In genomic region chr14:79517185-79517740, GRCm38 (mm10) we compare ENCODE assay signal across 14 mouse cellular contexts. TPM values are rescaled to one million over a fixed set of nuclear protein-coding genes. Genes with fewer than 3 reads are reported as not detected.
DNase-seq lines count a peak whose midpoint lies in the region; ATAC-seq and TF ChIP-seq lines count a peak whose summit lies in the region.
"Had no signal": no experiment of that assay in that cellular context is flagged by ENCODE, and none has a peak within 500 bp of the region (broad histone marks: within the 10 kb centered on the region; RNA-seq: fewer than 3 reads in every experiment).

No protein-coding gene starts in this region.

- H3K4me2 ChIP-seq in limb, embryonic 15.5 days: 0 out of 2 replicates have a peak overlapping the region, but pooled peaks have one; percentile 1
- H3K4me2 ChIP-seq in CH12.LX (ENCODE audit: insufficient read depth, low read depth, poor library complexity, severe bottlenecking): peak overlapping the region; percentile 95
- H3K4me2 ChIP-seq in liver, embryonic 14.5 days (ENCODE audit: low read depth): peak overlapping the region; percentile 76
- H3K4me2 ChIP-seq in forebrain, embryonic 13.5 days: no peak overlapping the region
- H3K4me2 ChIP-seq: heart, embryonic 12.5 days; neural tube, embryonic 15.5 days had no signal

- TF ChIP-seq RAD21 in CH12.LX (IDR thresholded peaks at IDR 0.05; ENCODE audit: low read depth, low read length): no peak

- H3K4me1 ChIP-seq in limb, embryonic 15.5 days: peaks cover 5% of the 10 kb centered on the region
- no peaks in the 10 kb centered on the region; the same call in 1 of the 2 replicates for H3K4me1 ChIP-seq in limb, embryonic 10.5 days
- H3K4me1 ChIP-seq in CH12.LX (ENCODE audit: control insufficient read depth in 1 of 2, insufficient read depth in 2 of 2): peaks cover 2 to 21% of the 10 kb centered on the region in 2 experiments
- peaks cover 1% of the 10 kb centered on the region; the same call in 1 of the 2 replicates for H3K4me1 ChIP-seq in bone marrow, adult 2 months (ENCODE audit: control insufficient read depth, insufficient read depth, low read length)
- H3K4me1 ChIP-seq in liver, embryonic 14.5 days (replicated peaks; ENCODE audit: control insufficient read depth in 2 of 2, insufficient read depth in 2 of 2, low read length in 1 of 2): peaks cover 41 to 52% of the 10 kb centered on the region in 2 experiments
- 0 out of 2 replicates have a peak, but pooled peaks cover 3% of the 10 kb centered on the region for H3K4me1 ChIP-seq in forebrain, embryonic 13.5 days
- H3K4me1 ChIP-seq: neural tube, embryonic 15.5 days had no signal

- no peak overlapping the region for H3K27ac ChIP-seq in limb, embryonic 15.5 days
- no peak overlapping the region for H3K27ac ChIP-seq in limb, embryonic 10.5 days
- peak overlapping the region; percentile 67; the same call in 1 of the 2 replicates for H3K27ac ChIP-seq in CH12.LX (ENCODE audit: insufficient read depth, low read depth)
- H3K27ac ChIP-seq in bone marrow, adult 2 months (ENCODE audit: control insufficient read depth, insufficient read depth, low read depth, low read length, poor library complexity): peak overlapping the region; percentile 23; the same call in 1 of the 2 replicates
- H3K27ac ChIP-seq in liver, embryonic 14.5 days: peak overlapping the region; percentile 50
- H3K27ac ChIP-seq in forebrain, embryonic 13.5 days: no peak overlapping the region
- H3K27ac ChIP-seq: hindbrain, postnatal 0 days; left cerebral cortex, adult 2 months; neural tube, embryonic 15.5 days had no signal

- H3K4me3 ChIP-seq in limb, embryonic 15.5 days: no peak overlapping the region
- H3K4me3 ChIP-seq in limb, embryonic 10.5 days: no peak overlapping the region
- peak overlapping the region; percentile 65 to 83 (median 69) for H3K4me3 ChIP-seq in CH12.LX (replicated peaks in 1 of 3; ENCODE audit: low read depth in 2 of 3, low read length in 2 of 3, poor library complexity in 1 of 3)
- peak overlapping the region; percentile 58 for H3K4me3 ChIP-seq in bone marrow, adult 2 months (replicated peaks; ENCODE audit: control insufficient read depth, low read depth, low read length)
- peak overlapping the region; percentile 32 to 44 for H3K4me3 ChIP-seq in liver, embryonic 14.5 days (ENCODE audit: insufficient read depth in 1 of 2, low read depth in 2 of 2, low read length in 2 of 2)
- no peak overlapping the region for H3K4me3 ChIP-seq in forebrain, embryonic 13.5 days
- H3K4me3 ChIP-seq: heart, embryonic 12.5 days; left cerebral cortex, adult 2 months; neural tube, embryonic 15.5 days had no signal

- no peak for TF ChIP-seq POLR2A in CH12.LX (IDR thresholded peaks at IDR 0.05; ENCODE audit: low read depth, low read length)
- TF ChIP-seq POLR2A in bone marrow, adult 2 months (IDR thresholded peaks at IDR 0.05; ENCODE audit: borderline replicate concordance, control insufficient read depth, low read depth, low read length): no peak

- peaks cover 65% of the 10 kb centered on the region for H3K79me2 ChIP-seq in CH12.LX (replicated peaks; ENCODE audit: control insufficient read depth, extremely low read depth, insufficient read depth, poor library complexity, severe bottlenecking)

- TF ChIP-seq EP300 in CH12.LX (IDR thresholded peaks at IDR 0.05; ENCODE audit: low read length): no peak
- no peak for TF ChIP-seq EP300 in liver, embryonic 14.5 days (IDR thresholded peaks at IDR 0.05; ENCODE audit: low read depth)

- no peak for DNase-seq in limb, embryonic 10.5 days (ENCODE audit: low spot score)
- DNase-seq in CH12.LX (ENCODE audit: extremely low read depth): no peak
- DNase-seq in liver, embryonic 14.5 days (ENCODE audit: low read depth in 3 of 3, low spot score in 3 of 3): no peak
- DNase-seq in cerebellum, adult 18-20 months: no peak
- no peak for DNase-seq in frontal cortex, postnatal 36 days (ENCODE audit: low spot score in 2 of 2)
- DNase-seq: lung, postnatal 14 days had no signal

- no peak for ATAC-seq in limb, embryonic 15.5 days (ENCODE audit: insufficient number of reproducible peaks, low FRiP score, low TSS enrichment, low read depth)
- no peak for ATAC-seq in liver, embryonic 14.5 days (ENCODE audit: insufficient read depth)
- ATAC-seq in forebrain, embryonic 13.5 days: no peak
- ATAC-seq: activated CD4-positive, CD25-positive, alpha-beta regulatory T cell, adult 4 months; hindbrain, postnatal 0 days had no signal

- no peak for TF ChIP-seq CTCF in CH12.LX (conservative IDR thresholded peaks at IDR 0.05 in 1 of 2, IDR thresholded peaks at IDR 0.05 in 1 of 2; ENCODE audit: low read depth in 2 of 2, low read length in 2 of 2)
- TF ChIP-seq CTCF in bone marrow, adult 2 months (IDR thresholded peaks at IDR 0.05; ENCODE audit: control insufficient read depth, insufficient read depth, low read length): no peak
- TF ChIP-seq CTCF in liver, embryonic 14.5 days (IDR thresholded peaks at IDR 0.05; ENCODE audit: low read depth): no peak

- no peaks in the 10 kb centered on the region for H3K36me3 ChIP-seq in limb, embryonic 15.5 days
- H3K36me3 ChIP-seq in limb, embryonic 10.5 days: no peaks in the 10 kb centered on the region
- peaks cover 0 to 2% of the 10 kb centered on the region in 2 experiments for H3K36me3 ChIP-seq in CH12.LX (replicated peaks in 1 of 2; ENCODE audit: control insufficient read depth in 1 of 2, insufficient read depth in 1 of 2, low read length in 1 of 2)
- no peaks in the 10 kb centered on the region for H3K36me3 ChIP-seq in liver, embryonic 14.5 days (replicated peaks; ENCODE audit: control insufficient read depth, insufficient read depth, low read depth)
- no peaks in the 10 kb centered on the region for H3K36me3 ChIP-seq in forebrain, embryonic 13.5 days (ENCODE audit: poor library complexity, severe bottlenecking)
- H3K36me3 ChIP-seq: heart, embryonic 12.5 days; neural tube, embryonic 15.5 days had no signal

- dilution Hi-C loops in CH12.LX (cut with MboI; ENCODE audit: extremely low pct_ligation_motif_present, extremely low pct_unique_long_range_greater_than_20kb, low sequenced_read_pairs): no loop called here

- WGBS in limb, embryonic 15.5 days: 75% methylated on average over 8 of the region's 8 CpGs
- WGBS in limb, embryonic 10.5 days: 88% methylated on average over 8 of the region's 8 CpGs
- WGBS in bone marrow, adult 2 months: 4% methylated on average over 8 of the region's 8 CpGs
- 47% methylated on average over 8 of the region's 8 CpGs for WGBS in liver, embryonic 14.5 days (ENCODE audit: insufficient replicate concordance)
- 93% methylated on average over 8 of the region's 8 CpGs for WGBS in forebrain, embryonic 13.5 days

- no peak overlapping the region for H3K9ac ChIP-seq in limb, embryonic 15.5 days
- peak overlapping the region; percentile 99 for H3K9ac ChIP-seq in CH12.LX (ENCODE audit: insufficient read depth, low read depth)
- H3K9ac ChIP-seq in liver, embryonic 14.5 days (replicated peaks): peak overlapping the region; percentile 64
- H3K9ac ChIP-seq in forebrain, embryonic 13.5 days: no peak overlapping the region
- H3K9ac ChIP-seq: heart, embryonic 12.5 days; neural tube, embryonic 15.5 days had no signal

- in situ Hi-C loops in CH12.LX (cut with MboI; ENCODE audit: low pct_ligation_motif_present, low pct_unique_long_range_greater_than_20kb, low sequenced_read_pairs): no loop called here

- H3K9me3 ChIP-seq in limb, embryonic 15.5 days: no peaks in the 10 kb centered on the region
- H3K9me3 ChIP-seq in limb, embryonic 10.5 days (replicated peaks): no peaks in the 10 kb centered on the region
- no peaks in the 10 kb centered on the region for H3K9me3 ChIP-seq in CH12.LX (replicated peaks; ENCODE audit: low read length)
- no peaks in the 10 kb centered on the region for H3K9me3 ChIP-seq in liver, embryonic 14.5 days (ENCODE audit: control insufficient read depth, low read length)
- H3K9me3 ChIP-seq in forebrain, embryonic 13.5 days (replicated peaks): no peaks in the 10 kb centered on the region
- H3K9me3 ChIP-seq: heart, embryonic 12.5 days; neural tube, embryonic 15.5 days had no signal

- H3K27me3 ChIP-seq in limb, embryonic 15.5 days: no peaks in the 10 kb centered on the region
- H3K27me3 ChIP-seq in limb, embryonic 10.5 days (ENCODE audit: low read depth, poor library complexity, severe bottlenecking): no peaks in the 10 kb centered on the region
- no peaks in the 10 kb centered on the region for H3K27me3 ChIP-seq in CH12.LX (replicated peaks)
- no peaks in the 10 kb centered on the region for H3K27me3 ChIP-seq in liver, embryonic 14.5 days (ENCODE audit: control insufficient read depth, insufficient read depth, low read length)
- H3K27me3 ChIP-seq in forebrain, embryonic 13.5 days: no peaks in the 10 kb centered on the region
- H3K27me3 ChIP-seq: heart, embryonic 12.5 days; neural tube, embryonic 15.5 days had no signal

TF ChIP-seq in CH12.LX, 34 proteins besides CTCF, POLR2A, EP300 and RAD21:
- TF ChIP-seq SIN3A (IDR thresholded peaks at IDR 0.05; ENCODE audit: low read length): 0 out of 2 replicates have a peak, but pooled peaks have one; percentile 14
- no peak for TF ChIP-seq ZNF384 (IDR thresholded peaks at IDR 0.05; ENCODE audit: low read depth, low read length)

RNA-seq across cellular contexts. Expression of gene Wbp4, which starts 35.9 kb away (rescaled TPM):
- 40.9 and 42.1 TPM in 2 replicates for polyA plus RNA-seq in limb, embryonic 15.5 days (2015; fragmentation: Nextera tagmentation; extraction: Ambion mirVana)
- 39.2 and 41.0 TPM in 2 replicates for polyA plus RNA-seq in limb, embryonic 10.5 days (2016; fragmentation: Nextera tagmentation; extraction: Ambion mirVana)
- total RNA-seq in CH12.LX (2012; rRNA removed) (31.3 and 36.8 TPM in 2 replicates), CH12.LX (2014; rRNA removed) (36.2 and 39.9 TPM in 2 replicates)
- polyA plus RNA-seq in CH12.LX (2012; ENCODE audit: insufficient read length, low read depth): 68.5 and 69.4 TPM in 2 replicates
- polyA plus RNA-seq in bone marrow, adult 2 months (2011; ENCODE audit: insufficient read depth, insufficient read length, low replicate concordance, missing spikeins): 22.6 and 24.5 TPM in 2 replicates
- 3.1 and 6.2 TPM in 2 replicates for polyA plus RNA-seq in liver, embryonic 14.5 days (2012; rRNA removed)
- 14.2 and 16.8 TPM in 2 replicates for polyA plus RNA-seq in liver, embryonic 14.5 days (2014; fragmentation: Nextera tagmentation; extraction: Ambion mirVana)
- 48.8 and 51.4 TPM in 2 replicates for polyA plus RNA-seq in forebrain, embryonic 13.5 days (2015; fragmentation: Nextera tagmentation; extraction: Ambion mirVana)

RNA-seq across cellular contexts. Expression of gene Elf1, which starts 36.3 kb away (rescaled TPM):
- 14.7 and 18.1 TPM in 2 replicates for polyA plus RNA-seq in limb, embryonic 15.5 days (2015; fragmentation: Nextera tagmentation; extraction: Ambion mirVana)
- 3.6 and 5.8 TPM in 2 replicates for polyA plus RNA-seq in limb, embryonic 10.5 days (2016; fragmentation: Nextera tagmentation; extraction: Ambion mirVana)
- 37.1 and 41.2 TPM in 2 replicates for total RNA-seq in CH12.LX (2012; rRNA removed)
- 71.7 and 85.2 TPM in 2 replicates for total RNA-seq in CH12.LX (2014; rRNA removed)
- polyA plus RNA-seq in CH12.LX (2012; ENCODE audit: insufficient read length, low read depth): 49.6 and 54.4 TPM in 2 replicates
- 20.1 and 22.6 TPM in 2 replicates for polyA plus RNA-seq in bone marrow, adult 2 months (2011; ENCODE audit: insufficient read depth, insufficient read length, low replicate concordance, missing spikeins)
- polyA plus RNA-seq in liver, embryonic 14.5 days (2012; rRNA removed): 6.0 and 9.3 TPM in 2 replicates
- 8.7 and 9.9 TPM in 2 replicates for polyA plus RNA-seq in liver, embryonic 14.5 days (2014; fragmentation: Nextera tagmentation; extraction: Ambion mirVana)
- polyA plus RNA-seq in forebrain, embryonic 13.5 days (2015; fragmentation: Nextera tagmentation; extraction: Ambion mirVana): 3.0 and 3.7 TPM in 2 replicates

Comparison
In these comparisons a context has a peak if more than half of its experiments do, and no peak if none do; other contexts are left out.
1. H3K27ac ChIP-seq: peak in CH12.LX (single experiment), bone marrow, adult 2 months (single experiment) and liver, embryonic 14.5 days (single experiment); none in limb, embryonic 15.5 days (single experiment), limb, embryonic 10.5 days (single experiment) and forebrain, embryonic 13.5 days (single experiment).
2. H3K4me3 ChIP-seq: peak in CH12.LX (3 of 3), bone marrow, adult 2 months (single experiment) and liver, embryonic 14.5 days (2 of 2); none in limb, embryonic 15.5 days (single experiment), limb, embryonic 10.5 days (single experiment) and forebrain, embryonic 13.5 days (single experiment).
3. H3K9ac ChIP-seq: peak in CH12.LX (single experiment) and liver, embryonic 14.5 days (single experiment); none in limb, embryonic 15.5 days (single experiment) and forebrain, embryonic 13.5 days (single experiment).